Mouse (Mus musculus) G1E (cell line): ENCODE measurements around the gene Hmces. TPM values are rescaled to one million over a fixed set of nuclear protein-coding genes. Genes with fewer than 3 reads are reported as not detected.
A peak's percentile ranks its signal among the peaks of the same experiment; 100 is the strongest.

Experiments used
- ATAC-seq: 2 replicates; pipeline ENCODE4 v1.8.0; 2016; ENCODE audit warnings: mild to moderate bottlenecking; ENCODE audit not compliant: insufficient number of reproducible peaks, poor library complexity, low FRiP score, severe bottlenecking; ENCODE audit errors: extremely low read depth
- DNase-seq: peaks from one replicate; pipeline ENCODE4 v3.0.0; 2012; ENCODE audit warnings: low spot score
- H3K27me3 ChIP-seq: 2 replicates; pipeline ENCODE4 v1.6.1; 2012; ENCODE audit warnings: mild to moderate bottlenecking, low read length, inconsistent platforms; ENCODE audit not compliant: insufficient read depth
- H3K36me3 ChIP-seq: replicated peaks from 2 replicates; pipeline ENCODE3; 2012; ENCODE audit warnings: mild to moderate bottlenecking, inconsistent platforms
- H3K4me1 ChIP-seq: 2 replicates; pipeline ENCODE4 v1.6.1; 2012; ENCODE audit warnings: low read depth, low read length, inconsistent platforms, mixed read lengths; ENCODE audit not compliant: insufficient read depth
- H3K4me3 ChIP-seq: 2 replicates; pipeline ENCODE4 v1.5.1; 2012; ENCODE audit warnings: low read depth, mild to moderate bottlenecking, inconsistent platforms, low read length, moderate library complexity, mixed read lengths
- H3K9me3 ChIP-seq: replicated peaks from 2 replicates; pipeline ENCODE4 v1.6.1; 2012; ENCODE audit warnings: inconsistent platforms
- CTCF ChIP-seq: IDR thresholded peaks from 2 replicates; pipeline ENCODE4 v1.5.1; 2012; ENCODE audit warnings: low read depth, low read length, inconsistent platforms, mixed read lengths
- GATA1 ChIP-seq: IDR thresholded peaks from 2 replicates; pipeline ENCODE4 v1.6.1; 2012; ENCODE audit warnings: borderline replicate concordance, low read length, inconsistent platforms, mixed read lengths
- GATA2 ChIP-seq: IDR thresholded peaks from 2 replicates; pipeline ENCODE4 v1.6.1; 2012; ENCODE audit warnings: low read depth, low read length, inconsistent platforms, borderline replicate concordance
- POLR2AphosphoS5 ChIP-seq: IDR thresholded peaks from 2 replicates; pipeline ENCODE4 v1.6.1; 2012; ENCODE audit warnings: low read depth, low read length, inconsistent platforms; ENCODE audit not compliant: insufficient replicate concordance
- TAL1 ChIP-seq: conservative IDR thresholded peaks from 2 replicates; pipeline ENCODE4 v1.6.1; 2012; ENCODE audit warnings: low read depth, low read length, inconsistent platforms, mixed read lengths
- polyA plus RNA-seq: library from polyadenylated mRNA; stranded (reverse); fragments of >175 nt; gene quantifications from 2 replicates; pipeline ENCODE4 v1.2.3, GENCODE M21; 2012
- total RNA-seq, 2 experiments: library from RNA; stranded (forward) in 1 of 2; stranded (reverse) in 1 of 2; fragments of 200-1000 nt in 1 of 2; fragments of >200 nt in 1 of 2; fragmentation: Nextera tagmentation in 1 of 2; gene quantifications; 2 replicates each; pipeline ENCODE4 v1.2.3; 2014 to 2017

Hmces gene
- total and polyA plus RNA-seq, 3 experiments: 19.8 to 31.3 (median 20.0) TPM

DNA sequence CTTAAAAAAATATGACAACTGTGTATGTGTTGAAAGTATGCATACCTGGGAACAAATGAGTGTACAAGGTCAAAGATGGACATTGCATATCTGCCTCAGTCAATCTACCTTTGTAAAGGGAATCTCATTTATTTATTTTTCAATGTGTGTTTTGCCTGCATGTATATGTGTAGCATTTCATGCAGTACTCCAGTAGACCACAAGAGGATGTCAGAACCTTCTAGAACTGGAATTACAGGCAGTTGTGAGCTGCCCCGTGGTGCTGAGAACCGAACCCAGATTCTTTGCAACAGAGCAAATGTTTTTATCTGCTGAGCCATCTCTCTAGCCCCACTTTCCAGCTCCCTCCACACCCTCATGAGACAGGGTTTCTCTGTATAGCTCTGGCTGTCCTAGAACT, 39.8 kb upstream of the Hmces start:
- H3K27me3 ChIP-seq: peaks cover 18% of the 10 kb centered on the region
- TF ChIP-seq POLR2AphosphoS5: no peak
- TF ChIP-seq CTCF: 0 out of 2 replicates have a peak, but pooled peaks have one; percentile 13
- TF ChIP-seq GATA2: no peak
- peaks cover 33% of the 10 kb centered on the region for H3K4me1 ChIP-seq
- no peaks in the 10 kb centered on the region for H3K36me3 ChIP-seq
- DNase-seq: no peak
- no peak overlapping the region for H3K4me3 ChIP-seq
- peaks cover 3% of the 10 kb centered on the region; the same call in 1 of the 2 replicates for H3K9me3 ChIP-seq
- ATAC-seq: no peak

DNA sequence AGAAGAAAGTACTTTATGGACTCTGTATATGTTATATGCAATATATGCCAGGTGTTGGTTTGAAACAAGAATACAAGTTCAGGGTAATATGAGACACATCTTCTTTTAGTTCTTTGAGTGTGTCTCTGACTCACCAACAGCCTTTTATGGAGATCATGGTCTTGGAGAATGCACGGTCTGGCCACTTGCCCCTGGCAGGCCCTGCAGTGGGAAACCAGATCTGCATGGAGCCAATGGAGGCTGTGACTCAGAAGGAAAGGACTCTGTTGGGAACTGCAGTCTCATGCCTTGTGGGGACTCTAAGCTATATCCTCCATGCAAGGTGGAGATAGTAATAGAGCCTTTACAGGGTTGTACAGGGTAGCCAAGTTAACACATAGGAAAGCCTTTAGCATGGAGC, 38.7 kb upstream of the Hmces start:
- TF ChIP-seq TAL1: no peak
- no peak for TF ChIP-seq GATA2
- no peak for TF ChIP-seq GATA1
- TF ChIP-seq POLR2AphosphoS5: no peak
- TF ChIP-seq CTCF: no peak
- H3K27me3 ChIP-seq: peaks cover 20% of the 10 kb centered on the region
- ATAC-seq (no peak), DNase-seq (no peak)
- peaks cover 3% of the 10 kb centered on the region; the same call in 1 of the 2 replicates for H3K9me3 ChIP-seq
- H3K4me3 ChIP-seq: no peak overlapping the region
- H3K36me3 ChIP-seq: no peaks in the 10 kb centered on the region
- peaks cover 31% of the 10 kb centered on the region for H3K4me1 ChIP-seq

DNA sequence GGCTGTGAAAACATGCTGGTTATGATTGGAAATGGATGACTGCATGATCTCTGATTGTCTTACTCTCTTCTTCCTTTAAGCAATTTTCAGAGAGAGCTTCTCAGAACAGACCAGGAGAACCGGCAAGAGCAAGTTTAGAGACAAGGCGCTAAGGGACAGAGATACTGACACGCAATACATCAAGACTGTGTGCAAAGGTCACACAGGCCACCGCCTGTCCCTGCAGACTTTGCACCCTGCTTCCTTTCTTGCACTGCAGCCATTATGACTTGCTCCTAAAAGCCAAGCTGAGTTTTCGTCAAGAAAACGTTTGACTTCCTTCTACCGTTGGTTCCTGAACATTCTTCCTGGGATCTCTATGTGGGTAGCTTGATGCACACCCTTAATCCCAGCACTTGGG, 38.2 kb upstream of the Hmces start:
- no peak overlapping the region for H3K4me3 ChIP-seq
- DNase-seq: no peak
- H3K27me3 ChIP-seq: peaks cover 21% of the 10 kb centered on the region
- no peaks in the 10 kb centered on the region for H3K36me3 ChIP-seq
- peaks cover 28% of the 10 kb centered on the region for H3K4me1 ChIP-seq
- ATAC-seq: no peak
- peaks cover 3% of the 10 kb centered on the region; the same call in 1 of the 2 replicates for H3K9me3 ChIP-seq
- TF ChIP-seq CTCF: no peak
- no peak for TF ChIP-seq GATA2
- TF ChIP-seq POLR2AphosphoS5: no peak
- no peak for TF ChIP-seq GATA1
- TF ChIP-seq TAL1: no peak

DNA sequence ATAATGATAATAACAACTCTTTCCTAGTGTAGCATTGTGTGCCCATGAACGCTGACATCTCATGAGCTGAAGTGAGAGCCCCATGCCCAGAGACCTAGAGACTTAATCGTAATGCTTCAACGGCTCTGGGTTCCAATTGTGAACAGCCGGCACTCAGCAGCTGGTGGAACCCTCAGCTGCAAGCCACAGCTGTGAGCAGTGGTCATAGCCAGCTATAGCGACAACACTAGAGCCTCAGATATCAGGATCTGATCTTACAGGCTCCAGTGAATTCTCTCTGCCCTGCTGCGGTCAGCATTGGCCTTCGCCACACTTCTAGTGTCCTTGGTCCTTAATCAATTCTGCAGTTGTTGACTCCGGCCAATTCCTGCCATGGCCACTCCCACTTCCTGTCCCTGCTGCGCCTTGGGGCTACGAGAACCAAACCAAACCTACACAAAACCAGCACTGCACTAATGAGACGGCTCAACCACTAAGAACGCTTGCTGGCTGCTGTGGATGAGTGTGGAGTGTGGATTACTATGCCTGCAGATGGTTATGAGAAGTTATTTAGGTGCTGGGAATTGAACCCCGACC, 37.6 kb upstream of the Hmces start:
- Histone ChIP-seq H3K36me3 (no peaks in the 10 kb centered on the region), H3K27me3 (peaks cover 23% of the 10 kb centered on the region), H3K4me3 (no peak overlapping the region), H3K4me1 (peaks cover 28% of the 10 kb centered on the region), H3K9me3 (peaks cover 3% of the 10 kb centered on the region; the same call in 1 of the 2 replicates)
- DNase-seq: no peak
- ATAC-seq: no peak
- TF ChIP-seq GATA2 (no peak), CTCF (no peak), POLR2AphosphoS5 (no peak), GATA1 (no peak), TAL1 (no peak)

DNA sequence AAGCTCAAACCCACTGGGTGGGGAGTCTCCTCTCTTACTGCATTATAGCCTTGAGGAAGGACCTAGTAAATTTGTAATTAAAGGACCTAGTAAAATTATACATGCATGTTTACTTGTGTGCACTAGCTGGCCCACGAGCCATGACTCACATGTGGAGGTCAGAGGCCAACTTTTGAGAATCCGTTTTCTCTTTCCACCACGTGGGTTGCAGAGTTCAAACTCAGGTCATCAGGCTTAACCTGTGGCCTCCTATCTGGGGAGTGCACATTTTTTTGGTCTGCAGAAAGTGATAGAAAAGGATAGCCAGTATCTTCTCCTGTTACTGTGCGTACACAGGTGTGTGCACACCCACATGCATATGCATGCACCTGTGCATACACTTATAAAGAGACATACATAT, 34.7 kb upstream of the Hmces start:
- Histone ChIP-seq H3K9me3 (peaks cover 2% of the 10 kb centered on the region; the same call in 1 of the 2 replicates), H3K4me1 (peaks cover 30% of the 10 kb centered on the region), H3K27me3 (peaks cover 22% of the 10 kb centered on the region), H3K36me3 (no peaks in the 10 kb centered on the region), H3K4me3 (no peak overlapping the region)
- TF ChIP-seq POLR2AphosphoS5 (no peak), GATA2 (no peak), CTCF (no peak), GATA1 (no peak), TAL1 (peak; percentile 28; the same call in 1 of the 2 replicates)
- ATAC-seq: no peak
- DNase-seq: no peak

DNA sequence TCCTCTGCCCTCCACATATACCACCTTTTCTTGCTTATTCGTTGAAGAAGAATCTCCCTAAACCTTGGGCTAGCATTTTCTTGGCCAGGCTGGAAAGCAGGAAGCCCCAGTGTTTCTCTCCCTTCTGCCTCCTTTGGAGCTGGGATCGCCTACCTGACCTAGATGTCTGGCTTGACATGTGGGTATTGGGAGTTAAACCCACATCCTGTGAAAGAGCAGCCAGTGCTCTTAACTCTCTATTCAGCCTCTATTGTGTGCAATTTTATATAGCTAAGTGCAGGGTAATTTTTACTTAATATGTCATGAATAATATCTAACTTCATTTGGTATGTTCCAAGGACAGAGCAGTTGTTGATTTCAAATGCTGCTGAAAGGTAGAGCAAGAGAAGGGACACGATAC, 34.1 kb upstream of the Hmces start:
- no peak for DNase-seq
- TF ChIP-seq CTCF (no peak), POLR2AphosphoS5 (no peak), TAL1 (no peak), GATA1 (no peak), GATA2 (no peak)
- ATAC-seq: no peak

DNA sequence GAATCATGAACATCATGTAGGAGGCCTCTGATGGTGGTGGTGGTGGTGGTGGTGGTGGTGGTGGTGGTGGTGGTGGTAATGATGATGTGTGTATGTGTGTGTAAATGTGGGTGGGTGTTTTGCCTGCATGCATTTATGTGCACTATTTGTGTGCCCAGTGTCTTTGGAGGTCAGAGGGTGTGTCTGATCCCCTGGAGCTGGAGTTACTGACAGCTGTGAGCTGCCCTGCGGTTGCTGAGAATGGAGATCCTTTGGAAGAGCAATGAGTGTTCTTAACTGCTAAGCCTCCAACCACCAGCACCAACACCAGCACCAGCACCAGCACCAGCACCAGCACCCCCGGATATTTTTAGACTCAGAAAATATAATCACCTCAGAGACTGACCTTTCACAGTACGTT, 31.5 kb upstream of the Hmces start:
- no peaks in the 10 kb centered on the region for H3K9me3 ChIP-seq
- H3K4me1 ChIP-seq: peaks cover 31% of the 10 kb centered on the region
- TF ChIP-seq GATA2: no peak
- TF ChIP-seq POLR2AphosphoS5: no peak
- no peak for TF ChIP-seq CTCF
- TF ChIP-seq TAL1: no peak
- TF ChIP-seq GATA1: no peak
- peaks cover 11% of the 10 kb centered on the region for H3K27me3 ChIP-seq
- no peaks in the 10 kb centered on the region for H3K36me3 ChIP-seq
- H3K4me3 ChIP-seq: no peak overlapping the region
- ATAC-seq: no peak
- no peak for DNase-seq

More for the DNA sequence above, 34.1 kb upstream of the Hmces start:
- Histone ChIP-seq H3K36me3 (no peaks in the 10 kb centered on the region), H3K9me3 (no peaks in the 10 kb centered on the region), H3K4me1 (peaks cover 30% of the 10 kb centered on the region), H3K4me3 (no peak overlapping the region), H3K27me3 (peaks cover 19% of the 10 kb centered on the region)
